Mouse (Mus musculus): ENCODE measurements at regions not wholly inside any gene's neighbourhood (a gene's known extent, or its start where the extent isn't known, plus 50 kb on each side); places are given as distances from the start of the nearest gene placed in this dataset.

DNA sequence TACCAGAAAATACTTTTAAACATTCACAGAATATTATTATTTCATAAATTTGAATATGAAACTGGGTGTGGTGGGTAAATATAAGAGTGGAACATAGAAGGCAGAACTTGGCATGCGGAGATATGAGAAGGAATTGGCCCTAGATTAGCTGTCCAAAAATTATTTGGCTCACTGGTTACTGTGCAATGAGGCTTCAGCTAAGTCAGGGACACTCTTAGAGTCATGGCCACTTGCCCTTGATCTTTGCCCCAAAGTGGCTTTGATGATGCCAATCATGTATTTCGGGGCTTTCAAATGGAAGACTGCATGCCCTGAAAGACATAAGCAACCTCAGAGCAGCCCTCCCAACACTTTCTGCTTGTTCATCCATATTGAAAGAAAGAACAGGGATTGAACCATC is 76.9 kb downstream of the Pxdc1 start:
- no peak overlapping the region for H3K4me3 ChIP-seq (replicated peaks)

DNA sequence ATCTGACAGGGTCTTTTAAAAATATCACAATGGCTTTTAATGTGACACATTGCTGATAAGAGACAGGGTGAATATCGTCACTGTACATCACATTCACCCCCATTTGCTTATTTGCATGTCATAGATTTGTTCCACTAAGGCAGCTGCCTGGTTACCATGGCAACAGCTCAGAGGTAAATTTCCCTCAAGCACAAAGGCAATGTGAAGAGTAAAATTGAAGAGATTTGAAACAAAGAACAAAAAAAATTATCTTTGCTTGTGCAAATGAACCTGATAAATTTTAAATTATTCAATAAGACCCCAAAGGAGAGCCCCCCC is 77.3 kb downstream of the Pxdc1 start:
- no peaks in the 10 kb centered on the region for H3K9me3 ChIP-seq (ENCODE audit: control insufficient read depth, low read length)
- TF ChIP-seq GATA1 (IDR thresholded peaks at IDR 0.05; ENCODE audit: low read length) (no peak), TAL1 (IDR thresholded peaks at IDR 0.05; ENCODE audit: low read length) (no peak)
- no peaks in the 10 kb centered on the region for H3K36me3 ChIP-seq (ENCODE audit: control insufficient read depth)
- no peaks in the 10 kb centered on the region for H3K4me1 ChIP-seq (ENCODE audit: control insufficient read depth)
- no peaks in the 10 kb centered on the region for H3K27me3 ChIP-seq (ENCODE audit: control insufficient read depth)
- no peak overlapping the region for H3K4me3 ChIP-seq (replicated peaks)

More for the DNA sequence above, 76.9 kb downstream of the Pxdc1 start:
- Histone ChIP-seq H3K27me3 (ENCODE audit: control insufficient read depth) (no peaks in the 10 kb centered on the region), H3K9me3 (ENCODE audit: control insufficient read depth, low read length) (no peaks in the 10 kb centered on the region), H3K36me3 (ENCODE audit: control insufficient read depth) (no peaks in the 10 kb centered on the region), H3K4me1 (ENCODE audit: control insufficient read depth) (no peaks in the 10 kb centered on the region)
- TF ChIP-seq GATA1 (IDR thresholded peaks at IDR 0.05; ENCODE audit: low read length) (no peak), TAL1 (IDR thresholded peaks at IDR 0.05; ENCODE audit: low read length) (no peak)

DNA sequence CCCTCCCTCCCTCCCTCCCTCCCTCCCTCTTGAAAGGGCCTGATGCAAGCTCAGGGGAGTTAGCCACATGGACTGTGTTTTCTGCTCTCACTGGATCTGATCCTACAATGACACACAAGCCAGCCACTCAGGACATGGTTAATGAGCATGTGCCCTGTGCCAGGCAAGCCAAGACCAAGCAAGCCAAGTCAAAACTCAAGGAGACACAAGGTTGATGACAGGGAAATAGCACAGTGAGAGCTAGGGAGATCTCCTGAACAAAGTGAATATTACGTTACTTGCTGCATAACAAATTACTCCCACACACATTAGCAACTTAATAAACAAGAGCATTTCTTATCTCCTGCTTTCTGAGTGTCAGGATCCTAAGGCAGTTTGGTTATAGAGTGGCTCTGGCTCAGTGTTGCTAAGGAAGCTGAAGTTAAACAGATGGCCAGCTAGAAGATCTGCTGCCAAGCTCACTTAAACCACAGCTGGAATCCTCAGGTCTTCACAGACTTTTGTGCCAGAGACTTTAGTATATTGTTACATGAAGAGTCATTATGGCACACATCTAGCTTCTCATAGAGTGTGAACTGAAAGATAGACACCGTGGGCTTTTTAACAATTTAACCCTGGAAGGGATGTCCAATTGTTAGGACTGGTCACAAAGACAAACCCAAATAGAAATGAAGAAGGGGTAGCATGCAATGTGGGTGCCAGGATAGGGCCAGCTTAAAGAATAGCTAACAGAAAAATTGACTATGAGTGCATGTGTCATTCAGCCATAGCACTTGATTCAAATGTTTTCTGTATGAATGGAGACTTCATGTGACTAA is 77.9 kb downstream of the Pxdc1 start:
- no peaks in the 10 kb centered on the region for H3K9me3 ChIP-seq (ENCODE audit: control insufficient read depth, low read length)
- H3K27me3 ChIP-seq (ENCODE audit: control insufficient read depth): no peaks in the 10 kb centered on the region
- H3K4me1 ChIP-seq (ENCODE audit: control insufficient read depth): no peaks in the 10 kb centered on the region
- no peak overlapping the region for H3K4me3 ChIP-seq (replicated peaks)
- TF ChIP-seq GATA1 (IDR thresholded peaks at IDR 0.05; ENCODE audit: low read length) (no peak), TAL1 (IDR thresholded peaks at IDR 0.05; ENCODE audit: low read length) (no peak)
- H3K36me3 ChIP-seq (ENCODE audit: control insufficient read depth): no peaks in the 10 kb centered on the region

DNA sequence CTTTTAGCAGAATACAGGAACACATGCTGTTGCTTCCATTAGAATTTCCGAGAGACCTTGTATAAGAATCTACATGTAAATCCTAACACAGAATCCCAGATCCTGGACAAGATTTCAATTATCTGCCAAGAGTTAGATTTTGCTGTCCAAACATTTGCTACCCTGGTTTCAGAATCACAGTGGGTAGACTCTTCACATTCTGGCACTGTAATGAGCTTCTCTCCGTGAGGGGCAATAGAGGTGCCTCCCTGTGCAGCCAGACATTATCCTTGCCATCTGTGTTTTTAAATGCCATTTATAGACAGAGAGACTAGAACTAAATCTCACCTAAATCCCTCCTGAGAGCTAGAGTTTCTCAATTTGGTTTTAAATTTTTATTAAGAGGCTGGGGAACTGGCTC is 84.0 kb downstream of the Pxdc1 start:
- no peaks in the 10 kb centered on the region for H3K27me3 ChIP-seq (ENCODE audit: control insufficient read depth)
- H3K4me1 ChIP-seq (ENCODE audit: control insufficient read depth): no peaks in the 10 kb centered on the region
- no peaks in the 10 kb centered on the region for H3K36me3 ChIP-seq (ENCODE audit: control insufficient read depth)
- H3K9me3 ChIP-seq (ENCODE audit: control insufficient read depth, low read length): no peaks in the 10 kb centered on the region
- H3K4me3 ChIP-seq (replicated peaks): no peak overlapping the region
- TF ChIP-seq GATA1 (IDR thresholded peaks at IDR 0.05; ENCODE audit: low read length) (no peak), TAL1 (IDR thresholded peaks at IDR 0.05; ENCODE audit: low read length) (no peak)

DNA sequence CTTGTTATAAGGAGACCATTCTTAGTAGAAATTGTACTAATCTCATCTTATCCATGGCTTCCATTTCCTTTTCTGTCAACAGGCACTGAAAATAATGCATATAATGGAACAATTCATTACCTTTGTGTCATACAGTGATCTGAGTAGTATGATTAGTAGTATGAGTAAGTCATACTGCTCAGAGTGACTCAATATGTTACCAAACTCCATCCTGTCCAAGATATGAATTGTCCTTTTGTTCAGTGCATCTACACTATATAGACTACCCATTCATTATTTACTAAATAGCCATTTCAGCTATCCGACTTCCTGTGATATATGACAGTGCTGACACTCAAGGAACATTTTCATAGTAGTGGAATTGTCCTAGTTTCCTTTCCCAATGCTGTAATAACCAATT is 86.6 kb downstream of the Pxdc1 start:
- H3K27me3 ChIP-seq (ENCODE audit: control insufficient read depth): no peaks in the 10 kb centered on the region
- H3K9me3 ChIP-seq (ENCODE audit: control insufficient read depth, low read length): no peaks in the 10 kb centered on the region; the same call in 1 of the 2 replicates
- TF ChIP-seq GATA1 (IDR thresholded peaks at IDR 0.05; ENCODE audit: low read length) (no peak), TAL1 (IDR thresholded peaks at IDR 0.05; ENCODE audit: low read length) (no peak)
- no peaks in the 10 kb centered on the region for H3K4me1 ChIP-seq (ENCODE audit: control insufficient read depth)
- no peaks in the 10 kb centered on the region for H3K36me3 ChIP-seq (ENCODE audit: control insufficient read depth)
- H3K4me3 ChIP-seq (replicated peaks): no peak overlapping the region

DNA sequence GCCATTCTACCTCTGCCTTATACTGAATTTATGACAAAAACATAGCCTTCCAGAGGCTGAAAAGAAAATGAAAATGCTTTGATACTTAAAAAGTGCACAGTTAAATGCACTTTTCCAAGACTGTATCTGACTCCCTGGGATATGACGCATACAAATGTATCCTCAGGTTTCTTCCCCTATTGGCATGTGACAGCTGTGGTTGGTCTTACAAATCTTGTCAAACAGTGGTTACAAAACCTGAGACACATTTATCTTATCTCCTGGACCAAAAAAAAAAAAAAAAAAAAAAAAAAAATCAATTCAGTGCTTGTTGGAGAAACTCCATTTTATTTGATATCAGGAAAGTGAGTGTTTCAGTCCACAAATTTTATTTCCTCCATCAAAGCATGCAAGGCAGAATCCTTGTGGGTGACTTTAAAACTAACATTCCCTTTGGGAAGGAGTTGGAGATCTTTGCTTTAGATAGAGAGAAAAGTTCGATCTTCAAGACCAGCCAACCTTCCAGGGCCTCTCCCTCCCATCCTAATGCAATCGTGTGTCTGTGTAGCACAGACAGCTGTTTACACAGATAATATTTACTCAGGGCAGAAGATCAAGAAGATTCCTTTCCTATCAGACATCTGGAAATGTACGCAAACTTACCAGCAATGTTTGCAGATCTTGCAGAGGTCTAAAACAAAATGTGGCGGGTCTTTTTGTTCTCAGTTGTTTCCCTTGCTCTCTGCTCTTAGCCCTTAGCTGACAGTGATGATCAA is 103.0 kb downstream of the Pxdc1 start:
- no peaks in the 10 kb centered on the region for H3K36me3 ChIP-seq (ENCODE audit: control insufficient read depth)
- TF ChIP-seq GATA1 (IDR thresholded peaks at IDR 0.05; ENCODE audit: low read length) (no peak), TAL1 (IDR thresholded peaks at IDR 0.05; ENCODE audit: low read length) (no peak)
- no peak overlapping the region for H3K4me3 ChIP-seq (replicated peaks)
- H3K4me1 ChIP-seq (ENCODE audit: control insufficient read depth): no peaks in the 10 kb centered on the region
- H3K9me3 ChIP-seq (ENCODE audit: control insufficient read depth, low read length): no peaks in the 10 kb centered on the region
- H3K27me3 ChIP-seq (ENCODE audit: control insufficient read depth): no peaks in the 10 kb centered on the region

DNA sequence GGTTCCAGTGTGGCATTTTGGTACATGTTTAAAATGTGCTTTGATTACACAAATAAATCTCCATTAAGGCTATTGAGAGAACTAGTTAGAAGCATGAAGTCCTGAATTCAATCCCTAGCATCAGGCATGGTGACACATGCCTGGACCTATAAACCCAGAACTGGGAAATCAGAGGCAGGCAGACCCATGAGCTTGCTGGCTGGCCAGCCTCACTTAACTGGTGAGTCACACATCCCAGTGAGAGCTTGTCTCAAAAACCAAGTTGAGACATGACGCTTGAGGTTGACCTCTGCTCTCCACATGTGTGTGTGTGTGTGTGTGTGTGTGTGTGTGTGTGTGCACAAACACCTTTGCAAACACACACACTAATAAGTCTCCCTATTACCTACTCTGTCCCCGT is 112.6 kb downstream of the Pxdc1 start:
- H3K4me3 ChIP-seq (replicated peaks): no peak overlapping the region
- no peaks in the 10 kb centered on the region for H3K4me1 ChIP-seq (ENCODE audit: control insufficient read depth)
- H3K9me3 ChIP-seq (ENCODE audit: control insufficient read depth, low read length): no peaks in the 10 kb centered on the region
- no peaks in the 10 kb centered on the region for H3K27me3 ChIP-seq (ENCODE audit: control insufficient read depth)
- no peaks in the 10 kb centered on the region for H3K36me3 ChIP-seq (ENCODE audit: control insufficient read depth)
- TF ChIP-seq GATA1 (IDR thresholded peaks at IDR 0.05; ENCODE audit: low read length) (no peak), TAL1 (IDR thresholded peaks at IDR 0.05; ENCODE audit: low read length) (no peak)

DNA sequence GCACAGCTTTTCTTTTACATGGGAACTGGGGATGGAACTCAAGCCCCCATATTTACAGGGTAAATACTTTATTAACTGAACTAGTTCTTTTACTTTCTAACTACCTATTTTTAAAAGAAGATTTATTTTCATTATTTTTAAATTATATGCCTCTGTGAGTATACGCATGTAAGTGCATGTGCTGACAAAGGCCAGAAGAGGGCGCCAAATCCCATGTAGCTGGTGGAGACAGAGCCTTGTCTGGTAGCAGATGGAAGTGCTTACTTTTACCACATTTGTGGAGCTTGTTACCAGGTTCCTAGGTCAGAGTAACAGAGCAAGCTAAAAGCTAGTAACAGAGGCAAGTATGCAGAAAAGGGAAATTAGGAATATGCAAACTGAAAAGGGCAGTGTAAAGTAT is 119.4 kb downstream of the Pxdc1 start:
- Histone ChIP-seq H3K4me3 (replicated peaks) (no peak overlapping the region), H3K4me1 (ENCODE audit: control insufficient read depth) (no peaks in the 10 kb centered on the region), H3K9me3 (ENCODE audit: control insufficient read depth, low read length) (peaks cover 2% of the 10 kb centered on the region; the same call in 1 of the 2 replicates), H3K36me3 (ENCODE audit: control insufficient read depth) (no peaks in the 10 kb centered on the region), H3K27me3 (ENCODE audit: control insufficient read depth) (no peaks in the 10 kb centered on the region)
- TF ChIP-seq GATA1 (IDR thresholded peaks at IDR 0.05; ENCODE audit: low read length) (no peak), TAL1 (IDR thresholded peaks at IDR 0.05; ENCODE audit: low read length) (no peak)

DNA sequence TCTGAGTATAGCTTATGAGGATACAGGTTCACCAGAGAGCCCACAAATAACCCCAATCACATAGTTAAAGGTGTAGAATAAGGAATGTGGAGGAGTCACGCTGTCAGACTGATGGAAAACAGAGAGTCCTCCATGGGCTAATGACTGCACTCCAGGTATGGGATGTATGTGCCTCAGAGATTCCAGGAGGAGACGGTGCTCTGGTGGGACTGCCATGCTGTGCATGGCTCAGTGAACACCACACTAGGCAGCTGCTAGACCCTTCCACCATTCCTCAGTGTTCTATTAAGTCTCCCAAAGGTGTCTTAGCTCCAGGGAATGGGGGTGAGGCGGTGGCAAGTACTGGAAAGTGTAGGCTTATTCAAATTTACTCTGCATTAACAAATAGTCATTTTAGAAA is 142.0 kb downstream of the Pxdc1 start:
- TF ChIP-seq TAL1 (IDR thresholded peaks at IDR 0.05; ENCODE audit: low read length): no peak
- TF ChIP-seq GATA1 (IDR thresholded peaks at IDR 0.05; ENCODE audit: low read length): no peak
- Histone ChIP-seq H3K4me3 (replicated peaks) (no peak overlapping the region), H3K4me1 (ENCODE audit: control insufficient read depth) (no peaks in the 10 kb centered on the region), H3K27me3 (ENCODE audit: control insufficient read depth) (no peaks in the 10 kb centered on the region), H3K36me3 (ENCODE audit: control insufficient read depth) (no peaks in the 10 kb centered on the region), H3K9me3 (ENCODE audit: control insufficient read depth, low read length) (no peaks in the 10 kb centered on the region)
